Mouse (Mus musculus): ENCODE measurements around the gene Prdx1. TPM values are rescaled to one million over a fixed set of nuclear protein-coding genes. Genes with fewer than 3 reads are reported as not detected.

Prdx1 gene
- polyA plus RNA-seq, 1 experiment from 2014 or later = 1,392 TPM

Other genes starting within 250 kb of the Prdx1 start
- gene Mast2, start 221.4 kb upstream of the Prdx1 start, polyA plus RNA-seq (2016; fragmentation: Nextera tagmentation; extraction: Ambion mirVana) = 13.6 and 16.6 TPM in 2 replicates
- gene Ipp, start 178.0 kb upstream of the Prdx1 start, polyA plus RNA-seq (2016; fragmentation: Nextera tagmentation; extraction: Ambion mirVana) = 16.3 and 18.0 TPM in 2 replicates
- gene Tmem69, start 129.6 kb upstream of the Prdx1 start, polyA plus RNA-seq (2016; fragmentation: Nextera tagmentation; extraction: Ambion mirVana) = 23.0 and 26.0 TPM in 2 replicates
- 26.8 and 28.6 TPM in 2 replicates for gene Gpbp1l1, start 127.9 kb upstream of the Prdx1 start, polyA plus RNA-seq (2016; fragmentation: Nextera tagmentation; extraction: Ambion mirVana)
- gene Ccdc17, start 88.9 kb upstream of the Prdx1 start, polyA plus RNA-seq (2016; fragmentation: Nextera tagmentation; extraction: Ambion mirVana) = 1.9 and 3.5 TPM in 2 replicates
- 294 and 306 TPM in 2 replicates for gene Nasp, start 57.6 kb upstream of the Prdx1 start, polyA plus RNA-seq (2016; fragmentation: Nextera tagmentation; extraction: Ambion mirVana)
- 529 and 547 TPM in 2 replicates for gene Akr1a1, start 33.9 kb upstream of the Prdx1 start, polyA plus RNA-seq (2016; fragmentation: Nextera tagmentation; extraction: Ambion mirVana)
- gene Mmachc, start 22.9 kb downstream of the Prdx1 start, polyA plus RNA-seq (2016; fragmentation: Nextera tagmentation; extraction: Ambion mirVana) = 42.0 and 47.1 TPM in 2 replicates
- 34.8 TPM in 2 replicates for gene Ccdc163, start 23.0 kb downstream of the Prdx1 start, polyA plus RNA-seq (2016; fragmentation: Nextera tagmentation; extraction: Ambion mirVana)
- gene Tesk2, start 35.4 kb downstream of the Prdx1 start, polyA plus RNA-seq (2016; fragmentation: Nextera tagmentation; extraction: Ambion mirVana) = 6.6 and 6.7 TPM in 2 replicates
- gene Toe1, start 122.1 kb downstream of the Prdx1 start, polyA plus RNA-seq (2016; fragmentation: Nextera tagmentation; extraction: Ambion mirVana) = 38.8 and 40.9 TPM in 2 replicates
- 27.1 and 27.3 TPM in 2 replicates for gene Mutyh, start 122.2 kb downstream of the Prdx1 start, polyA plus RNA-seq (2016; fragmentation: Nextera tagmentation; extraction: Ambion mirVana)
- 1.0 and 1.2 TPM in 2 replicates for gene Hpdl, start 136.2 kb downstream of the Prdx1 start, polyA plus RNA-seq (2016; fragmentation: Nextera tagmentation; extraction: Ambion mirVana)
- gene Zswim5, start 191.8 kb downstream of the Prdx1 start, polyA plus RNA-seq (2016; fragmentation: Nextera tagmentation; extraction: Ambion mirVana) = 5.7 and 7.4 TPM in 2 replicates